Mouse (Mus musculus) ovary, adult 18-20 months (tissue): ENCODE measurements around the gene U2surp.

Experiments used
- DNase-seq: peaks from one replicate; pipeline ENCODE4 v3.0.0; 2022; ENCODE audit warnings: low spot score, mixed read lengths

U2surp gene

GRCm38 (mm10) chr9:95511472-95512330, at the start of gene U2surp:
TSS of gene U2surp (minus strand) at chr9:95511996.
- DNase-seq = peak; percentile 93

GRCm38 (mm10) chr9:95559936-95560735, 48.3 kb upstream of the U2surp start:
- no peak for DNase-seq

GRCm38 (mm10) chr9:95559059-95559935, 47.5 kb upstream of the U2surp start, which contains the start of gene Paqr9:
TSS of gene Paqr9 (plus strand) at chr9:95559657.
- DNase-seq = no peak

DNA sequence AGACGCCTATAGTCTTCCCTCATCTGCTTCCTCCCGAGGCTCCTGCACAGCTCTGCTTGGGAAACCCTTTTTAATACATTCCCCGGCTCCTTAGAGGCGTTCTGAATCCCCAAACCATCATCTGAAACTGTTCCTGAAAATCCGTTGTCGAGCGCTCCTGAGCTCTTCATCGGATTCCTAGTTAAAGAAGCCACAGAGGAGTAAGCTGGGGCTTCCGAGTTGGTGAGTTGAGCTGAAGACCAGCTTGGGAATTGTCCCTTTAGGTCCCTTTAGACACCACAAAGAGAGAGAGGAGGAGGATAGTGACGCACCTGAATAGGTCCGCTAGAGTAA, 46.9 kb upstream of the U2surp start:
- no peak for DNase-seq

- DNase-seq = no peak
Measured at GRCm38 (mm10) chr9:95557722-95558121, 45.9 kb upstream of the U2surp start.

DNA sequence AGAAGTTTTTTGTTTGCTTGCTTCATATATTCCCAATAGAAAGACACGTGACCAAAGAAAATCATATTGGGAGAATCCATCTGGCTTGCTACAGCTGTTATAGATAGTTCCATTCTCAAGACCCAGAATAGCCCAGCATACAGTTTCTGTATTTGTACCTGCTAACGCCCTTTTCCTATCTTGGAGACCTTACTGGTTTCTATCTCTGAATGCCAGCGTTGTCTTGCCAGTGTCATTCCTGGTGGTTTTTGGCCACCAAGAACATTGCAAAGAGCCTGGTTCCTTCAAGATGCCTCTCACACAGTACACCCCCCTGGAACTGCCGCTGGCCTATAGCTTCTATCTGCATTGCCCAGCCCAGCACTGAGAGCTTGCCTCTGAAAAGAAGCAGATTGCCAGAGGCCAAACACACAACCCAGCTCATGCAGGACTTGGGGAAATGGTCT, 44.3 kb upstream of the U2surp start:
- DNase-seq = no peak

DNA sequence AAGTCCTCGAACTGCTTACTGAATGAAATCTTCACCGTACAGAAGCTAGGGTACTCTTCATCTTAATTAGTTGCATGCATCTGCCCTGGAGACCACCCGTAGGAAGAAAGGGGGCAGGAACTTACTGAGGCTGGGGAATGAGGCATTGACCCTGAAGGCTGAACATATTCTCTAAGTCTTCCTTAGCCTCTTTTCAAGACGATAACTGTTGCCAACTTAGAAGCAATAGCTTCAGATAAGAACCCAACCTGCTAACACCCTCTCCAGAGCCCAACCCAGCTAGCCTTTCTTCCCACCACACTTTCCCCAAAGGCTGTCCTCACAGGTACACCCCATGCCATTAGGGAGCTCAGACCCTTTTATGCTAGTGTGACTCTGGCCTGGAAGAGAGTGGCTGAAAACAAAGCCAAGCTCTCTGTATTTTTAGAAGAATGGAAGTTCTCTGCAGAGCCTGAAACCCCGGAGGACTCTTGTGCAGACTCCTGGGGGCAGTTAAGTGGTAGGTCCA, 43.5 kb upstream of the U2surp start:
- no peak for DNase-seq

- no peak for DNase-seq
Measured at GRCm38 (mm10) chr9:95554231-95555221, 42.7 kb upstream of the U2surp start.

DNA sequence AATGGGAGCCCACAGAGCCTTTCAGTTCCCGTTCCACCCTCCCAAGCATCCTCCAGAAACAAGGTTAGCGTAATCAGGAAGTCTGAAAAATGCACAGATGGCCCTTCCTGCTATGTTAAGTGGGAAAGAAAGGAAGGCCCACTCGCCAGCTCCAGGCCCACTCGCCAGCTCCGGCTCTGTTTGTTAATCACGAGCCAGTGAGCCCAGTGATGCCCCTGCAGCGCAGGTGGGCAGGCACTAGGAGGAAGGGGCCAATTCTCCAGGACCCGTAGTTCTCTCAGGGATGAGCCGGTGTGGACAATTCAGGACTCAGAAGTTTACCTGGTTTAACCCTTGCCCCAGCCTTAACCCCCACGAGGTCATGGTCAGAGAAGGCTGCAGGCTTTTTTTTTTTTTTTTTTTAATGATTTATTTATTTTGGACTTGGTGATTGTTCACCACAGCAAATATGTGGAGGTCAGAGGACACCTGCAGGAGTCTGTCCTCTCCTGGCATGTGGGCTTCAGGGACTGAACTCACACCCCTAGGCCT, 40.4 kb upstream of the U2surp start:
- DNase-seq = no peak

DNA sequence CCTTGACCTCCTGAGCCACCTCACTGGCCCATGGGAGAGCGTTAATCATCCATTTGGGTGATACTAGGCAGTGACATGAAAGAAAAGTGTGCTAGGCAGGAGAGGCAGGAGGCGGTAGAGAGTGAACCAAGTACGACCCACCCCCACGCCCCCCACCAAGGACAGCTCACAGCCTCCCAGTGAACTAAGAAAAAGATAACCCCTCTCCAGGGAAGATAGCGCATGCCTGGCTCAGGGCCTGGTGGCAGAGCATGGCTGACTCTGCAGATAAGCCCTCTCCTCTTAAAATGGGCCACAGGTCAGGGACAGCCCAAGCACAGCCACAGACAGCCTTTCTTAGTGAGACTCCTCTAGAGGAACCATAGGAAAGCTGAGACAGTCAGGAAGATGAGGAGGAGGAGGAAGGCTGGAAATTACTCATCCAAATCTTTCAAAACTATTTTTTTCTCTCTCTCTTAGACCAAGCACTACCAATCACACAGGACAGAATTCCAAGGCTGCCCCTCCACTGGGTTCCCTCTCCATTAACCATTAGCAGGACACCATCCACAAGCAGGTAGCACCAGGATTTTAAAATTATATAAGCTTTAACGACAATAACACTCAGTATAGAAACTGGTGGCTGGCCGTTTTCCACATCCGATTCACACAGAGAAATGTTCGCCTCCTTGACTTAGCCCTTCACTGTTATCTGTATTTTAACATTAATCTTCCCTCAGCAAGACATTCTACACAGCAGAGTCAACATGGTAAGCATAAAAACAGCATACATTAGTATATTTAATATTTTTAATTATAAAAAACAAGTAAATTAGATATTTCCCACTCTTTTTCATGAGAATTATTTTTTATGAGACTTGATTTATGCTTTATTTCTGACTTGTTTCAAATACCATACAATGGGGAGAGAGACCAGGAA, 39.3 kb upstream of the U2surp start:
- DNase-seq = peak; percentile 84

- no peak for DNase-seq
Measured at GRCm38 (mm10) chr9:95549626-95550411, 38.0 kb upstream of the U2surp start.

- DNase-seq = no peak
Measured at GRCm38 (mm10) chr9:95546679-95547078, 34.9 kb upstream of the U2surp start.

DNA sequence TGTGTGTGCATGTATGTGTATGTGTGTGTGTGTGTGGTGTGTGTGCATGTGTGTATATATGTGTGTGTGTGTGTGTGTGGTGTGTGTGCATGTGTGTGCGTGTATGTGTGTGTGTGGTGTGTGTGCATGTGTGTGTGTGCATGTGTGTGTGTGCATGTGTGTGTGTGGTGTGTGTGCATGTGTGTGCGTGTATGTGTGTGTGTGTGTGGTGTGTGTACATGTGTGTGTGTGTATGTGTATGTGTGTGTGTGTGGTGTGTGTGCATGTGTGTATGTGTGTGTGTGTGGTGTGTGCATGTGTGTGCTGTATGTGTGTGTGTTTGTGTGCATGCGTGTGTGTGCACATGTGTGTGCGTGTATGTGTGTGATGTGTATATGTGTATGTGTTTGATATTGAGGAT, 32.8 kb upstream of the U2surp start:
- no peak for DNase-seq

DNA sequence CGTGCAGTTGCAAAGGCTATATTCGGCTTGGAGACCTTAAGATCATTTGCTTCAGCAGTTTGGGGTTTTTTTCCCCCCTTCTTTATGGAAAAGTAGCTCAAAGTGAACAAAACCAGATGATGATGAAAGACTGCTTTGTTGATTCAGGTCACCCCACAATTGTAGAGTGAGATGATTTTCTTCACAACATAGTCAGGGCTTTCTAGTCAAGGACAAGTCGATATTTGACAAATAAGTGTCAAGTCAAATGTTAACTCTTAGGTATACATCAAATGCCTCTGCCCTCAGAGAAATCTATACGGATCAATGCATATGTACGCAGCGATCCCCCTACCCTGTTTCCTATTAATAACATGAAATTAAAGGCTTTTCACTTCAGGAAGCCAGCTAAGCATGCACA, 30.7 kb upstream of the U2surp start:
- no peak for DNase-seq

DNA sequence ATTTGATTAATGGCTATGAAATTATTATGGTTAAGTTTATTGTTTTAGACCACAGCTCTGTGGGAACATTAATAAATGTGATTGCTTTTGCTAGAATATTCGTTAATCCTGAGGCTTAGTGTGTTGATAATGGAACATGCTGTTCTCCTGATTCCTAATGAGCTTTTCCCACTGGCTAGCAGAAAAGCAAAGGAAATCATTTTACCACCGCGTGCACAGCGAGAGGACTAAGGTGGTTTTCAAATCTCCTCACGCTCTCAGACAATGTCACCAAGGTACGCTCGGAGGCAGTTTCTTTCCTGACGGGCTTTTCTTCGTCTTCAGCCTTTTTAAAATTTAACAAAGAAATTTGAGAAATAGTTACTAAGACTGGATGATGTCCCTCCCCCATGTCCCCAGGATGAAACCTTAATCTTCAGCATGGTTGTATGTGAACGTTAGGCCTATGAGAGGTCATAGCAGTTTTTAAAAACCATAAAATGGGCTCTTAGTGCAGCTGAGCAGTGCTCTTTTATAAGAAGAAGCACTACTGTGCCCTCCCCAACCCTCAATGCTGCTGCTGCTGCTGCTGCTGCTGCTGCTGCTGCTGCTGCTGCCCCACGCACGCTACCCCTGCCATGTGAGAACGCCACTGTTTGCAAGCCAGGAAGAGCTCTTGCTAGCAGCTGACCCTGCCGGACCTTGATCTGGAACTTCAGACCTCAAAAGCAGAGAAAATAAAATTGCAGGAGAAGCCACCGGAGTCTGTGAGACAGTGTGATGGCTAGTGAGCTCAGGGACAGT, 30.0 kb upstream of the U2surp start:
- DNase-seq = no peak

- no peak for DNase-seq
Measured at GRCm38 (mm10) chr9:95541208-95541607, 29.4 kb upstream of the U2surp start.

GRCm38 (mm10) chr9:95540487-95540886, 28.7 kb upstream of the U2surp start:
- DNase-seq = no peak
